Mouse (Mus musculus) forebrain, embryonic 13.5 days (tissue): ENCODE measurements around the gene Zfp827. TPM values are rescaled to one million over a fixed set of nuclear protein-coding genes. Genes with fewer than 3 reads are reported as not detected.
A peak's percentile ranks its signal among the peaks of the same experiment; 100 is the strongest.

Experiments
- ATAC-seq: fragments of 200-750 bp; cut with Nextera tagmentation; 2 replicates; pipeline ENCODE4 v1.8.0; 2017
- H3K27ac ChIP-seq: fragments of 300-500 bp; sonication (generic); 2 replicates; pipeline ENCODE4 v1.5.1; 2015; ENCODE audit warnings: inconsistent platforms, mild to moderate bottlenecking, moderate library complexity
- H3K27me3 ChIP-seq: fragments of 300-500 bp; sonication (generic); 2 replicates; pipeline ENCODE4 v1.6.1; 2015; ENCODE audit warnings: mild to moderate bottlenecking, inconsistent platforms
- H3K36me3 ChIP-seq: fragments of 300-500 bp; sonication (generic); 2 replicates; pipeline ENCODE4 v1.6.1; 2015; ENCODE audit warnings: mild to moderate bottlenecking, inconsistent platforms; ENCODE audit not compliant: poor library complexity, severe bottlenecking
- H3K4me1 ChIP-seq: fragments of 300-500 bp; sonication (generic); 2 replicates; pipeline ENCODE4 v1.6.1; 2015; ENCODE audit warnings: inconsistent platforms
- H3K4me2 ChIP-seq: fragments of 300-500 bp; sonication (generic); 2 replicates; pipeline ENCODE4 v1.6.1; 2015; ENCODE audit warnings: inconsistent platforms, mild to moderate bottlenecking, moderate library complexity
- H3K4me3 ChIP-seq: fragments of 300-500 bp; sonication (generic); 2 replicates; pipeline ENCODE4 v1.5.1; 2015; ENCODE audit warnings: mild to moderate bottlenecking, inconsistent platforms
- H3K9ac ChIP-seq: fragments of 300-500 bp; sonication (generic); 2 replicates; pipeline ENCODE4 v1.6.1; 2015; ENCODE audit warnings: mild to moderate bottlenecking, inconsistent platforms
- H3K9me3 ChIP-seq: fragments of 300-500 bp; sonication (generic); replicated peaks from 2 replicates; pipeline ENCODE4 v1.6.1; 2016; ENCODE audit warnings: inconsistent platforms
- WGBS: fragments of 180-500 bp; shearing (Covaris S2); methylation state at CpG from one replicate; pipeline ENCODE4 v1.1.7; 2015; 5-methylcytosine and 5-hydroxymethylcytosine counted together
- polyA plus RNA-seq: library from polyadenylated mRNA; unstranded; fragments of >200 nt; fragmentation: Nextera tagmentation; extraction: Ambion mirVana; gene quantifications from 2 replicates; pipeline ENCODE4 v1.2.1, GENCODE M21; 2015

The Zfp827 gene
- polyA plus RNA-seq, 1 experiment from 2014 or later, result 10.2 TPM

- H3K4me1 ChIP-seq, result peaks cover 18% of the 10 kb centered on the region
- H3K9me3 ChIP-seq, result no peaks in the 10 kb centered on the region
- WGBS, result 94% methylated on average over 3 of the region's 3 CpGs
- H3K4me3 ChIP-seq, result no peak overlapping the region
- H3K27me3 ChIP-seq, result no peaks in the 10 kb centered on the region
- H3K9ac ChIP-seq, result no peak overlapping the region
- H3K27ac ChIP-seq, result no peak overlapping the region
- no peak overlapping the region for H3K4me2 ChIP-seq
- H3K36me3 ChIP-seq, result peaks cover 44% of the 10 kb centered on the region
- ATAC-seq, result no peak
Observed at GRCm38 (mm10) chr8:79073311-79073710, 45.1 kb downstream of the Zfp827 start.

GRCm38 (mm10) chr8:79074986-79075385 is 46.7 kb downstream of the Zfp827 start:
- H3K9ac ChIP-seq, result no peak overlapping the region
- peaks cover 43% of the 10 kb centered on the region for H3K36me3 ChIP-seq
- H3K27me3 ChIP-seq, result no peaks in the 10 kb centered on the region
- no peak for ATAC-seq
- H3K4me3 ChIP-seq, result no peak overlapping the region
- H3K4me1 ChIP-seq, result peaks cover 29% of the 10 kb centered on the region
- H3K27ac ChIP-seq, result no peak overlapping the region
- H3K4me2 ChIP-seq, result no peak overlapping the region
- no peaks in the 10 kb centered on the region for H3K9me3 ChIP-seq
- 91% methylated on average over 9 of the region's 9 CpGs for WGBS

GRCm38 (mm10) chr8:79077256-79077655 is 49.0 kb downstream of the Zfp827 start:
- Histone ChIP-seq H3K27me3 (no peaks in the 10 kb centered on the region), H3K9me3 (no peaks in the 10 kb centered on the region), H3K9ac (no peak overlapping the region), H3K27ac (no peak overlapping the region; the same call in 1 of the 2 replicates), H3K36me3 (peaks cover 27% of the 10 kb centered on the region), H3K4me1 (peaks cover 40% of the 10 kb centered on the region), H3K4me3 (no peak overlapping the region), H3K4me2 (no peak overlapping the region)
- no peak for ATAC-seq
- 94% methylated on average over 5 of the region's 5 CpGs for WGBS

- Histone ChIP-seq H3K9me3 (no peaks in the 10 kb centered on the region), H3K4me1 (peaks cover 54% of the 10 kb centered on the region), H3K4me2 (no peak overlapping the region), H3K27me3 (no peaks in the 10 kb centered on the region), H3K9ac (no peak overlapping the region; the same call in 1 of the 2 replicates), H3K36me3 (peaks cover 27% of the 10 kb centered on the region), H3K27ac (peak overlapping the region; percentile 62), H3K4me3 (no peak overlapping the region)
- ATAC-seq, result peak; percentile 26; the same call in 1 of the 2 replicates
- 14% methylated on average over 11 of the region's 11 CpGs for WGBS
Observed at GRCm38 (mm10) chr8:79078556-79079195, 50.4 kb downstream of the Zfp827 start.

GRCm38 (mm10) chr8:79079196-79079561 is 50.9 kb downstream of the Zfp827 start:
- H3K27me3 ChIP-seq, result no peaks in the 10 kb centered on the region
- peaks cover 56% of the 10 kb centered on the region for H3K4me1 ChIP-seq
- no peak overlapping the region for H3K4me2 ChIP-seq
- no peaks in the 10 kb centered on the region for H3K9me3 ChIP-seq
- H3K4me3 ChIP-seq, result no peak overlapping the region
- 76% methylated on average over 3 of the region's 3 CpGs for WGBS
- no peak for ATAC-seq
- peaks cover 30% of the 10 kb centered on the region for H3K36me3 ChIP-seq
- H3K9ac ChIP-seq, result no peak overlapping the region
- peak overlapping the region; percentile 62 for H3K27ac ChIP-seq

GRCm38 (mm10) chr8:79080096-79080739 is 52.0 kb downstream of the Zfp827 start:
- Histone ChIP-seq H3K9ac (no peak overlapping the region), H3K4me2 (no peak overlapping the region), H3K4me1 (peaks cover 56% of the 10 kb centered on the region), H3K36me3 (peaks cover 20% of the 10 kb centered on the region), H3K27ac (no peak overlapping the region), H3K27me3 (no peaks in the 10 kb centered on the region), H3K4me3 (no peak overlapping the region), H3K9me3 (no peaks in the 10 kb centered on the region)
- ATAC-seq, result no peak
- WGBS, result 76% methylated on average over 6 of the region's 6 CpGs

GRCm38 (mm10) chr8:79081333-79081732 is 53.1 kb downstream of the Zfp827 start:
- no peak for ATAC-seq
- no peak overlapping the region for H3K27ac ChIP-seq
- peaks cover 56% of the 10 kb centered on the region for H3K4me1 ChIP-seq
- H3K9ac ChIP-seq, result no peak overlapping the region
- H3K27me3 ChIP-seq, result no peaks in the 10 kb centered on the region
- WGBS, result 89% methylated on average over 4 of the region's 4 CpGs
- no peak overlapping the region for H3K4me2 ChIP-seq
- H3K4me3 ChIP-seq, result no peak overlapping the region
- H3K36me3 ChIP-seq, result peaks cover 12% of the 10 kb centered on the region
- no peaks in the 10 kb centered on the region for H3K9me3 ChIP-seq

GRCm38 (mm10) chr8:79081955-79082354 is 53.7 kb downstream of the Zfp827 start:
- Histone ChIP-seq H3K27me3 (no peaks in the 10 kb centered on the region), H3K4me2 (no peak overlapping the region), H3K9me3 (no peaks in the 10 kb centered on the region), H3K4me3 (no peak overlapping the region), H3K4me1 (peaks cover 56% of the 10 kb centered on the region), H3K27ac (no peak overlapping the region), H3K9ac (no peak overlapping the region), H3K36me3 (peaks cover 14% of the 10 kb centered on the region)
- ATAC-seq, result 0 out of 2 replicates have a peak, but pooled peaks have one; percentile 31
- 80% methylated on average over 10 of the region's 10 CpGs for WGBS

- H3K27me3 ChIP-seq, result no peaks in the 10 kb centered on the region
- H3K36me3 ChIP-seq, result peaks cover 21% of the 10 kb centered on the region
- H3K4me2 ChIP-seq, result no peak overlapping the region
- no peak overlapping the region for H3K9ac ChIP-seq
- H3K9me3 ChIP-seq, result no peaks in the 10 kb centered on the region
- H3K4me3 ChIP-seq, result no peak overlapping the region
- no peak overlapping the region for H3K27ac ChIP-seq
- H3K4me1 ChIP-seq, result peaks cover 40% of the 10 kb centered on the region
- peak; percentile 23; the same call in 1 of the 2 replicates for ATAC-seq
- 75% methylated on average over 18 of the region's 18 CpGs for WGBS
Observed at GRCm38 (mm10) chr8:79083461-79084358, 55.5 kb downstream of the Zfp827 start.

- H3K9ac ChIP-seq, result no peak overlapping the region
- H3K36me3 ChIP-seq, result peaks cover 26% of the 10 kb centered on the region
- no peak for ATAC-seq
- H3K4me3 ChIP-seq, result no peak overlapping the region
- peaks cover 33% of the 10 kb centered on the region for H3K4me1 ChIP-seq
- H3K4me2 ChIP-seq, result no peak overlapping the region
- no peaks in the 10 kb centered on the region for H3K9me3 ChIP-seq
- H3K27me3 ChIP-seq, result no peaks in the 10 kb centered on the region
- WGBS, result 84% methylated on average over 3 of the region's 3 CpGs
- H3K27ac ChIP-seq, result no peak overlapping the region
Observed at GRCm38 (mm10) chr8:79084359-79084820, 56.2 kb downstream of the Zfp827 start.

- Histone ChIP-seq H3K27ac (no peak overlapping the region), H3K36me3 (peaks cover 17% of the 10 kb centered on the region), H3K9ac (no peak overlapping the region), H3K4me2 (no peak overlapping the region), H3K27me3 (no peaks in the 10 kb centered on the region), H3K4me3 (no peak overlapping the region), H3K4me1 (no peaks in the 10 kb centered on the region), H3K9me3 (no peaks in the 10 kb centered on the region)
- 93% methylated on average over 4 of the region's 4 CpGs for WGBS
- no peak for ATAC-seq
Observed at GRCm38 (mm10) chr8:79094422-79094821, 66.2 kb downstream of the Zfp827 start.

- WGBS, result 93% methylated on average over 7 of the region's 7 CpGs
- no peak for ATAC-seq
- no peak overlapping the region for H3K27ac ChIP-seq
- H3K4me1 ChIP-seq, result no peaks in the 10 kb centered on the region
- H3K27me3 ChIP-seq, result no peaks in the 10 kb centered on the region
- no peak overlapping the region for H3K4me2 ChIP-seq
- no peaks in the 10 kb centered on the region for H3K9me3 ChIP-seq
- H3K9ac ChIP-seq, result no peak overlapping the region
- peaks cover 13% of the 10 kb centered on the region for H3K36me3 ChIP-seq
- no peak overlapping the region for H3K4me3 ChIP-seq
Observed at GRCm38 (mm10) chr8:79095162-79095561, 66.9 kb downstream of the Zfp827 start.
